Mouse (Mus musculus): ENCODE results near the gene Zfp704. TPM values are rescaled to one million over a fixed set of nuclear protein-coding genes. Genes with fewer than 3 reads are reported as not detected.

Zfp704 gene
- polyA plus RNA-seq, 1 experiment from 2014 or later = 7.2 TPM

- Histone ChIP-seq H3K27me3 (replicated peaks) (no peaks in the 10 kb centered on the region), H3K4me3 (no peak overlapping the region), H3K4me2 (no peak overlapping the region), H3K9me3 (replicated peaks) (no peaks in the 10 kb centered on the region), H3K36me3 (no peaks in the 10 kb centered on the region), H3K9ac (no peak overlapping the region), H3K27ac (ENCODE audit: poor library complexity, severe bottlenecking) (no peak overlapping the region), H3K4me1 (replicated peaks) (peaks cover 14% of the 10 kb centered on the region)
- no peak for ATAC-seq (ENCODE audit: insufficient number of reproducible peaks, low FRiP score)
- 77% methylated on average over 4 of the region's 4 CpGs for WGBS
These were observed 1.3 kb upstream of the Zfp704 start for GRCm38 (mm10) chr3:9611226-9611625.

DNA sequence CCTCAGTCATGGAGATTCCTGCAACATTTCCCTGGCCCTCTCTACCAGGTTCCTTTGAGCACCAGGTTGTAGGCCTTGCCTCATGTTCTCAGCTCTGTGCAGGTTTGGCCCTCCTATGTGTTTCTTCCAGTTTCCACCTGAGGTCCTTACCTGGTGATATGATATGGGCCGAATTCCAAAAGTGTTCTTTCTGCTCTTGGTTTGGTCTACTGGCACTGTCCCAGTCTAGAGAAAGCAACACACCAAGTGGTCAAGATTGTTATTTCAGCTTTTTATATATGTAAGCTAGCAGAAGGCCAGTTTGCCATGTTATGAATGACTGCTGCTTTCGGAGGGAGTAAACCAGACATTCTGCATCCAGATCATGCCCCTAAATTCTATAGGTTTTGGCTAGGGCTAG lies 541 bp upstream of the Zfp704 start:
- Histone ChIP-seq H3K4me1 (replicated peaks) (peaks cover 20% of the 10 kb centered on the region), H3K9me3 (replicated peaks) (no peaks in the 10 kb centered on the region), H3K27ac (ENCODE audit: poor library complexity, severe bottlenecking) (no peak overlapping the region), H3K4me2 (peak overlapping the region; percentile 73), H3K27me3 (replicated peaks) (no peaks in the 10 kb centered on the region), H3K9ac (no peak overlapping the region), H3K36me3 (no peaks in the 10 kb centered on the region), H3K4me3 (peak overlapping the region; percentile 83; the same call in 1 of the 2 replicates)
- WGBS = 77% methylated on average over 2 of the region's 2 CpGs
- ATAC-seq (ENCODE audit: insufficient number of reproducible peaks, low FRiP score) = no peak

DNA sequence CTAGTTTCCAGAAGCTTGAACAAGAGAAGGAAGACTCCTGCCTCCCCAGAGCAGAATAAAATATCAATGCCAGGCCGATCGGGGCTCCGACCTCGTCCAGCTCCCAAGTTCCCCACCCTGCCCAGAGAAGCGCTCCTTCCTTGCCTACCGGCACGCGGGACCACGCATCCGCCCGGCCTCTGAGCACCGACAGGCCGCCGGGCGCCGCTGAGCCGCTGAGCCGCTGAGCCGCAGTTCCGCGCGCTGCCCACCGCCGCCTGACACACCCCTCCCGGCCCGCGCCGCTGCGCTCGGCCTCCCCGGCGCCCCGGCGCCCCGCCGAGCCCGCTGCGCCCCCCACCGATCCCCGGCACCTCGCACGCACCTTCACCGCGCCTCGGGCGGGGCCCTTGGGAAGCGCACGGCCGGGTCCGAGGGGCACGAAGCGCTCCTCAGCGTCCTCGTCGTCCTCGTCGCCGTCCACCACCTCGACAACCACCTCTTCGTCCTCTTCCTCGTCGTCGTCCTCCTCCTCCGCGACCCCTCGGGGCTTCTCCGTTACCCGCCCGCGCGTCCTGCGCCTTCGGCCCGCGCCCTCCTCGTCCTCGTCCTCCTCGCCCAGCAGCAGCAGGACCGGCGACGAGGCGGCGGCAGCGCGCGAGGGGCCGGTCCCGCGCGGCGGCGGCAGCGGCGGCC lies 842 bp downstream of the Zfp704 start:
- peak overlapping the region; percentile 73 for H3K4me2 ChIP-seq
- H3K27ac ChIP-seq (ENCODE audit: poor library complexity, severe bottlenecking) = peak overlapping the region; percentile 96
- peak; percentile 56 for ATAC-seq (ENCODE audit: insufficient number of reproducible peaks, low FRiP score)
- no peaks in the 10 kb centered on the region for H3K36me3 ChIP-seq
- whole genome bisulfite sequencing = 3% methylated on average over 94 of the region's 94 CpGs
- H3K27me3 ChIP-seq (replicated peaks) = no peaks in the 10 kb centered on the region
- H3K9me3 ChIP-seq (replicated peaks) = no peaks in the 10 kb centered on the region
- H3K4me1 ChIP-seq (replicated peaks) = peaks cover 28% of the 10 kb centered on the region
- peak overlapping the region; percentile 93 for H3K9ac ChIP-seq
- H3K4me3 ChIP-seq = peak overlapping the region; percentile 83

DNA sequence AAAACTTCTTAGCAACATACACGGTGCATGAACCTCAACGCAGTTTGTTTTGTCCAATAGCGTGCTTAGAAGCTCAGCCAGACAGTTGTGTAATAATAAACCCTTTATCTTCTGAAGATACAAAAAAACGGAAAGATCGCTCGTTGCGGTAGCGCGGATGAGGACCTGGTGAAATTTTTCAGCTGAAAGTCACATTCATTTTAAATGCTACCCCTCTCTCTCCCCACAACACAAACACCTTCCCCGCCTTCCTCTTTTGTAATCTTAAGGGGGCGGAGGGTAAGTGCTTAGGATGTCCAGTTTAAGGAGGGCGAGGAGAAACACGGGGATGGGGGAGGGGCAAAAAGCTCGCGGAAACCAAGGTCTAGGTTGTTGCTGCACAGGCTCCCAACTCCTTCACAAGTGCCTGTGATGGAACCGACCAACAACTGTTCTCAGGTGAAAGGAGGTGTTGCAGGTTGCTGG lies 1.4 kb downstream of the Zfp704 start:
- Histone ChIP-seq H3K4me2 (peak overlapping the region; percentile 73), H3K9me3 (replicated peaks) (no peaks in the 10 kb centered on the region), H3K27me3 (replicated peaks) (no peaks in the 10 kb centered on the region), H3K4me3 (peak overlapping the region; percentile 83), H3K9ac (peak overlapping the region; percentile 93), H3K36me3 (no peaks in the 10 kb centered on the region), H3K27ac (ENCODE audit: poor library complexity, severe bottlenecking) (peak overlapping the region; percentile 96), H3K4me1 (replicated peaks) (peaks cover 31% of the 10 kb centered on the region)
- peak; percentile 30; the same call in 1 of the 2 replicates for ATAC-seq (ENCODE audit: insufficient number of reproducible peaks, low FRiP score)
- under 1% methylated on average over 16 of the region's 16 CpGs for whole genome bisulfite sequencing

DNA sequence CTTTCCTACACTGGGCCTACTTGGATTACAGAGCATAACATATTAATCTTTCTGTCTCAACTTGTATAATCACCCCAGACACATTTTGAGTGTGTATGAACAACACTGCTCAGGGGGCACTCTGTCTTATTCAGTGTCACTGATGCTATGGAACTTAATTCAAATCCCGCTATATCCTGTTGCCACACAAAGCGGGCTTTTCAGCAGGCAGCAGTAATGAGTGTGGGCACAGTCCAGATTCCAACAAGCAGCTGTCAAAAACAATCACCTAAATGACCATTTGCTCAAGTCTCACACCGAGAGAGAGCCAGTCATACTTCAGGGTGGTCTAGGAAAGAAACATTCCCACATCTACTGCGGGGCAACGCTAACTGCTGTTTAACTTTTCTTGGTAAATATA lies 2.2 kb downstream of the Zfp704 start:
- H3K4me3 ChIP-seq = peak overlapping the region; percentile 83; the same call in 1 of the 2 replicates
- no peak for ATAC-seq (ENCODE audit: insufficient number of reproducible peaks, low FRiP score)
- no peak overlapping the region for H3K9ac ChIP-seq
- peak overlapping the region; percentile 73; the same call in 1 of the 2 replicates for H3K4me2 ChIP-seq
- no peaks in the 10 kb centered on the region for H3K27me3 ChIP-seq (replicated peaks)
- H3K36me3 ChIP-seq = no peaks in the 10 kb centered on the region
- H3K27ac ChIP-seq (ENCODE audit: poor library complexity, severe bottlenecking) = no peak overlapping the region
- H3K9me3 ChIP-seq (replicated peaks) = no peaks in the 10 kb centered on the region
- H3K4me1 ChIP-seq (replicated peaks) = peaks cover 31% of the 10 kb centered on the region
- 74% methylated on average over 5 of the region's 5 CpGs for WGBS

DNA sequence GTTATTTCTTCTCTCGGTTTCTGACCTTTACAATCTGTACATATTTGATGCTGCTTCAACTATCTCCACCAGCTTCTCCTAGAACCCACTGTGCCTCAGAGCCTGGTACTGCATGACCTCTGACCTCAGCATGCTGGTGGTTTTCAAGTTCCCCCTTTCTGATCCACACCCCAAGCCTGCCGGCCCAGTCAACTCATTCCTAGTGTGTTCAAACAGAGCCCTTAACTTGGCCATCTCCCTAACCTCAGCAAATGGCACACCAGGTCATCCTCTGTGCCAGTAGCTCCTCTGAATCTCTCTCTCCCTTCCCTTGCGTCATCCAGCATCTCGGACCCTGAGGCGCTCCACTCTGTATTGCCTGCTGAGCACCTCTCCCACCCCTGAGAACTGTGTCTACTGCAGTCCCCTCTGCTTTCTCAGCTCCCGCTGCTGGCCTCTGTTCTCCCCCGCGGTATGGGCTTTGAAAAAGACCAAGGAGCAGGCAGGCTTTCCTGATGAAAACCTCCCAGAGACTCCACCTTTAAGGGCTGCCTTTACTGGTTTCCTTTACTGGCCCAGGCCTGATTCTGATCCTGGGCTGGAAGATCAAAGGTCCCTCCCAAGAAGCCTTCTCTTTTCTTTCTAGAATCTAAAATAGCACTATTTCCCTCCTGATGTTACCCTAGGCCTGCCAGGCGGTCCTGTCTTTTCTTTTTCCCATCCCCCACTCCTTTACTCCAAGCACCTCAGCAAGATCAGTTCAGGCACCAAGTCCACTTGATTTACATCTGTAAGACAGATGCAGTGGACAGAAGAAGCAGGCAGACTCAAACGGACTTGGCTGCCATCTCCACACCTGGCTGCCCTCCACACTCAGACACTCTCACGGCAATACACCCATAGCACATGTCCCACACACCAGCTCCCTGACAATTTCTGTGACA lies 3.8 kb downstream of the Zfp704 start:
- 51% methylated on average over 11 of the region's 11 CpGs for WGBS
- Histone ChIP-seq H3K4me2 (no peak overlapping the region), H3K27ac (ENCODE audit: poor library complexity, severe bottlenecking) (no peak overlapping the region), H3K9me3 (replicated peaks) (no peaks in the 10 kb centered on the region), H3K9ac (no peak overlapping the region; the same call in 1 of the 2 replicates), H3K36me3 (no peaks in the 10 kb centered on the region), H3K4me1 (replicated peaks) (peaks cover 36% of the 10 kb centered on the region), H3K4me3 (no peak overlapping the region), H3K27me3 (replicated peaks) (no peaks in the 10 kb centered on the region)
- ATAC-seq (ENCODE audit: insufficient number of reproducible peaks, low FRiP score) = no peak

DNA sequence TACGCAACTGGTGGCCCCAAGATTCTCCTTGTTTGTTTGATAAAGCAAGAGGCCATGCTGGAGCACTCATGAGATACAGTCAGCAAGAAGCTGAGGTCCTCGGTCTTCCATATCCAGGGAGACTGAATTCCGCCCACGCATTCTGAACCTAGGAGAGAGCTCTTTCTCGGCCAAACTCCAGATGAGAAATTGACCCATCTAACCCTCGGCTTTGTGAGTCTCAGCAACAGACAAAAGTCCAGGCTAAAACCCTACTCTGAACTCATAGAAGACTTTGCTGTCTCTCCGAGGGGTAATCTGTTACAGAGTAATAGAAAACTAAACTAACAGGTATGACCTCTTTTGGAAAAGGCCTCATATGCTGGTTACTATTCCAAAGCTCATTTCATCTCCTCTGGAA lies 4.9 kb downstream of the Zfp704 start:
- Histone ChIP-seq H3K4me3 (no peak overlapping the region), H3K27ac (ENCODE audit: poor library complexity, severe bottlenecking) (no peak overlapping the region), H3K9ac (no peak overlapping the region), H3K27me3 (replicated peaks) (no peaks in the 10 kb centered on the region), H3K36me3 (no peaks in the 10 kb centered on the region), H3K9me3 (replicated peaks) (no peaks in the 10 kb centered on the region), H3K4me2 (no peak overlapping the region), H3K4me1 (replicated peaks) (peaks cover 47% of the 10 kb centered on the region)
- 77% methylated on average over 7 of the region's 7 CpGs for WGBS
- no peak for ATAC-seq (ENCODE audit: insufficient number of reproducible peaks, low FRiP score)

GRCm38 (mm10) chr3:9603866-9604265 lies 6.0 kb downstream of the Zfp704 start:
- Histone ChIP-seq H3K9ac (no peak overlapping the region), H3K4me2 (no peak overlapping the region), H3K27me3 (replicated peaks) (no peaks in the 10 kb centered on the region), H3K4me1 (replicated peaks) (peaks cover 52% of the 10 kb centered on the region), H3K27ac (ENCODE audit: poor library complexity, severe bottlenecking) (no peak overlapping the region), H3K4me3 (no peak overlapping the region), H3K9me3 (replicated peaks) (no peaks in the 10 kb centered on the region), H3K36me3 (no peaks in the 10 kb centered on the region)
- 89% methylated on average over 4 of the region's 4 CpGs for WGBS
- ATAC-seq (ENCODE audit: insufficient number of reproducible peaks, low FRiP score) = no peak

DNA sequence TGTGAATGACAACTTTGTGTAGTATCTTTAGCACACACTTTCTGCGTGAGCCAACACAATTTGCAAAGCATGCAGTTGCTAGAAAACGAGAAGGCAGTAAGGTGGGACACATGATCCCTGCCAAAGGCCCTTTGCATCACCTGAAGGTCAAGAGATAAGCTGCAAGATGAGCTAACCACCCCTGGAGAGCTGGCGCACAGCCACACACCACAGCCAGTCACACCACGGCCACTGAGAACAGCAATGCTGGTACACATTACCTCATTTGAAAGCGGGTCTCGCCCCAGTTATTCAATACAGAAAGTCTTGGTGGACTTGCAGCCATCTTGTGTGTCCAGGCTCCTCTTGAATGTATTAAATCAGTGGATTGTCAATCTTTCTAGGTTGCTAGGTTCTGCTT lies 9.3 kb downstream of the Zfp704 start:
- Histone ChIP-seq H3K4me1 (replicated peaks) (peaks cover 46% of the 10 kb centered on the region), H3K36me3 (0 out of 2 replicates have a peak, but pooled peaks cover 3% of the 10 kb centered on the region), H3K9me3 (replicated peaks) (no peaks in the 10 kb centered on the region), H3K27ac (ENCODE audit: poor library complexity, severe bottlenecking) (no peak overlapping the region), H3K9ac (no peak overlapping the region), H3K4me3 (no peak overlapping the region), H3K27me3 (replicated peaks) (no peaks in the 10 kb centered on the region), H3K4me2 (no peak overlapping the region)
- 64% methylated on average over 6 of the region's 6 CpGs for WGBS
- no peak for ATAC-seq (ENCODE audit: insufficient number of reproducible peaks, low FRiP score)

- H3K4me1 ChIP-seq (replicated peaks) = peaks cover 46% of the 10 kb centered on the region
- no peak overlapping the region for H3K9ac ChIP-seq
- no peak overlapping the region for H3K4me2 ChIP-seq
- 81% methylated on average over 11 of the region's 11 CpGs for WGBS
- H3K27ac ChIP-seq (ENCODE audit: poor library complexity, severe bottlenecking) = no peak overlapping the region
- no peaks in the 10 kb centered on the region for H3K27me3 ChIP-seq (replicated peaks)
- no peak overlapping the region for H3K4me3 ChIP-seq
- no peaks in the 10 kb centered on the region for H3K9me3 ChIP-seq (replicated peaks)
- no peak for ATAC-seq (ENCODE audit: insufficient number of reproducible peaks, low FRiP score)
- H3K36me3 ChIP-seq = 0 out of 2 replicates have a peak, but pooled peaks cover 3% of the 10 kb centered on the region
These were observed 10.0 kb downstream of the Zfp704 start for GRCm38 (mm10) chr3:9599738-9600410.

DNA sequence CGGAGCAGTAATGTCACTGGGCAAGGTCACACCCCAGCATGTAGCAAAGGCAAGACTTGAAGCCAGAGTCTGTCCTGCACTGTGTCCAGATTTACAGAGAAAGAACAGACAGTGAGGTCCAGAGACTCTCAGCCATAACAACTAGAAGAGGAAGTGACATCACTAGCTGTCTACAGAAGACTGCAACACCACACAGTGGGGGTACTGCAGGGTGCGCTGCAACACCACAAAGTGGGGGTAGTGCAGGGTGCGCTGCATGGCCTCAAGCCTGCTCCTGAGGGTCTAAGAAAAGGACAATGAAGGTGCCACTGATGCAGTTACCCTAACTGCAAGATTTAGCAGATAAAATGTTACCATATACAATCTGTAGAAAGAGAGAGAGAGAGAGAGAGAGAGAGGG lies 11.8 kb downstream of the Zfp704 start:
- Histone ChIP-seq H3K27ac (ENCODE audit: poor library complexity, severe bottlenecking) (no peak overlapping the region), H3K4me3 (no peak overlapping the region), H3K9ac (no peak overlapping the region), H3K36me3 (0 out of 2 replicates have a peak, but pooled peaks cover 3% of the 10 kb centered on the region), H3K9me3 (replicated peaks) (no peaks in the 10 kb centered on the region), H3K4me1 (replicated peaks) (peaks cover 36% of the 10 kb centered on the region), H3K27me3 (replicated peaks) (no peaks in the 10 kb centered on the region), H3K4me2 (no peak overlapping the region)
- whole genome bisulfite sequencing = 81% methylated on average over 3 of the region's 3 CpGs
- ATAC-seq (ENCODE audit: insufficient number of reproducible peaks, low FRiP score) = peak; percentile 48; the same call in 1 of the 2 replicates

Measured in heart, embryonic 12.5 days (tissue).